Mouse (Mus musculus) forebrain, embryonic 12.5 days (tissue): ENCODE data around the gene Gm9821. TPM values are rescaled to one million over a fixed set of nuclear protein-coding genes. Genes with fewer than 3 reads are reported as not detected.

Experiments
- ATAC-seq: fragments of 200-750 bp; cut with Nextera tagmentation; 2 replicates; pipeline ENCODE4 v1.8.0; 2017; ENCODE audit warnings: moderate TSS enrichment; ENCODE audit not compliant: low FRiP score
- H3K27ac ChIP-seq: fragments of 300-500 bp; sonication (generic); 2 replicates; pipeline ENCODE4 v1.5.1; 2016; ENCODE audit warnings: mild to moderate bottlenecking
- H3K27me3 ChIP-seq: fragments of 300-500 bp; sonication (generic); 2 replicates; pipeline ENCODE4 v1.6.1; 2016; ENCODE audit warnings: mild to moderate bottlenecking
- H3K36me3 ChIP-seq: fragments of 300-500 bp; sonication (generic); replicated peaks from 2 replicates; pipeline ENCODE4 v1.6.1; 2016; ENCODE audit warnings: mild to moderate bottlenecking
- H3K4me1 ChIP-seq: fragments of 300-500 bp; sonication (generic); 2 replicates; pipeline ENCODE4 v1.6.1; 2016
- H3K4me2 ChIP-seq: fragments of 300-500 bp; sonication (generic); 2 replicates; pipeline ENCODE4 v1.6.1; 2016; ENCODE audit warnings: mild to moderate bottlenecking, moderate library complexity
- H3K4me3 ChIP-seq: fragments of 300-500 bp; sonication (generic); replicated peaks from 2 replicates; pipeline ENCODE4 v1.5.1; 2016; ENCODE audit warnings: mild to moderate bottlenecking
- H3K9ac ChIP-seq: fragments of 300-500 bp; sonication (generic); 2 replicates; pipeline ENCODE4 v1.6.1; 2016; ENCODE audit warnings: mild to moderate bottlenecking
- H3K9me3 ChIP-seq: fragments of 300-500 bp; sonication (generic); 2 replicates; pipeline ENCODE4 v1.6.1; 2016
- WGBS: fragments of 180-500 bp; shearing (Covaris S2); methylation state at CpG from one replicate; pipeline ENCODE4 v1.1.7; 2016; 5-methylcytosine and 5-hydroxymethylcytosine counted together
- polyA plus RNA-seq: library from polyadenylated mRNA; unstranded; fragments of >200 nt; fragmentation: Nextera tagmentation; extraction: Ambion mirVana; gene quantifications from 2 replicates; pipeline ENCODE4 v1.2.1, GENCODE M21; 2016

Gm9821 gene
- polyA plus RNA-seq, 1 experiment from 2014 or later = 0.52 TPM

DNA sequence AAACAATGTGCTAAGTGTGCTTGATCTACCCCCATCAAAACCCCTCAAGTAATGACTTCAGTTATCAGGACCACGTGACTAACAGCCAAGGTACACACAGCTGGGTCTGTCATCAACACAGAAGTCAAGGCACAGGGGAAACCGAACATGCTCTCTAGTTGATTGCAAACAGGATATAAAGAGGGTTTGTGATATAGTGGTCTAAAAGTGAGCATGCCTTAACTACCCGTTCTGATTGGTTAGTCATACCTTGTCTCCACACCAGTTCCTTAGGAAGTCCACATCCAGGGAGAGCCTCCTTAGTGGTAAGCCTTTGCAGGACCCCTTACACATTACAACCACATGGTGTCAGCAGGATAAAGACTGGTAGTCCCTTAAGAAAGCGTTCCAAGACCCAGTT is 25.4 kb upstream of the Gm9821 start:
- Histone ChIP-seq H3K27me3 (peaks cover 56% of the 10 kb centered on the region), H3K4me1 (peaks cover 33% of the 10 kb centered on the region), H3K27ac (no peak overlapping the region), H3K36me3 (peaks cover 37% of the 10 kb centered on the region), H3K4me3 (no peak overlapping the region), H3K4me2 (no peak overlapping the region), H3K9ac (no peak overlapping the region), H3K9me3 (no peaks in the 10 kb centered on the region)
- no peak for ATAC-seq
- 77% methylated on average over 4 of the region's 4 CpGs for WGBS

DNA sequence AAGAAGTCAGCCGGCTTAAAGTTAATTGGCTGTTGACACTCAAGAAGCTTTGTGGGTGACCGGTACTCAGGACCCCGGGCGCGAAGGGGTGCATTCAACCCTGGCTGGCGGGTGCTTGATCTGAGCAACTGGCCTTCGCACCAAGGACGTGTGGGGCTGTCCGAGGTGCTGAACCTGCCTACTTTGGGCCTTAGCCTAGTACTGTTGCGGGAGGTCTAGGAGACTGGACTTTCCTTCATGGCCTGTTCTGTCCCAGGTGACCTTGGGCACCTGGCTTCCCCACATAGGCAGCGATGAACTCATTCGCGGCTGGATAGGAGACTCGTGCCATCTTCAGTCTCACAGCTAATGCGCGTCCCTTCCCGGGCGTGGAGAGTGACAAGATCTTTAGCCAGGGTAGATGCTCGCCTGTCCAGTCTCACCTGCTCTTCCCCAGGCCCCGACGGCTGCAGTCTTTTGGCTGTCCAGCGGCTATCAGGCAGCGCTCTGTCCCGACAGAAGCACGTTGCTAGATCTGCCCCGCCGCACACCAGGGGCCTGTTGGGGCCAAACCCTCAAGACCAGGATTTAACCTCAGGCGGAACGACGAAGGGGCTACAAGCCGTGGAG is 24.2 kb upstream of the Gm9821 start:
- H3K4me3 ChIP-seq = peak overlapping the region; percentile 62
- ATAC-seq = no peak; the same call in 1 of the 2 replicates
- peak overlapping the region; percentile 52 for H3K9ac ChIP-seq
- peaks cover 28% of the 10 kb centered on the region for H3K36me3 ChIP-seq
- H3K9me3 ChIP-seq = no peaks in the 10 kb centered on the region
- peaks cover 67% of the 10 kb centered on the region for H3K27me3 ChIP-seq
- H3K4me1 ChIP-seq = peaks cover 33% of the 10 kb centered on the region
- H3K27ac ChIP-seq = no peak overlapping the region
- peak overlapping the region; percentile 91 for H3K4me2 ChIP-seq
- 4% methylated on average over 31 of the region's 31 CpGs for WGBS

DNA sequence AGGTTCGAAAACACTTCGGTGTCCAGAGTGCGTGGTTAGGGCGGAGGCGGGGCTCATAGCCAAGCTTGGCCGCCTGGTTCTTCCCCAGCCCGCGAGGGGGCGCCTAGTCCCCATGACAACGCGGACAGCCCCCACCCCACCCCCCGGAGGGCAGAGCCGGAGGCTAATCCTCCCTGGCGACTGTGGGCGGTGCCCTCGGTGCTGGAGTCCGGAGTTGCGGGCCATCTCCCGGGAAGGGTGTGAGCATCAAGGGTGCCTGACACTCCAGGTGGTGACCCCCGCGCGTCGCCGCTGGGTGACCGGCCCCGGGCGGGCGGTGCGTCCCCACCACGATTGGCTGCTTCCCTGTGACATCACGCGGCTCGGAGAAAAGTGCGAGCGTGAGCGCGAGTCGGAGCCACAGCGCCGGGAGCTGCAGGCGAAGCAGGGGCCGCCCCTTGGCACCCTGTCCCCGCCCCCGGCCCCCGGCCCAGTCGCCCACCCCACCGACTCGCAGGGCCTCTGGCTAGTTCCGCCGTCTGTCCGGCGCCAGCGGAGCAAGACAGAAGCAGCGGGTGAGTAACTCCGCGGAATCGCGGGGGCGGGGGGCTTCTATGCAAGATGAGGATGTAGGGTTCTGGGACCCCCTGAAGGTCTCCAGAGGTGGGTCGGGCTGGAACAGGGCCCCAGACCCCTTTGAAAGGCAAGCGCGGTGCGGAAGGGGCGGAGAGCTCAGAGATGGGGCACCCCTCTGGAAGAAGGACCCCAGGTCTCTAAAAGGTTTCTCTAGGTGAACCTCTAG is 23.5 kb upstream of the Gm9821 start:
- Histone ChIP-seq H3K4me2 (peak overlapping the region; percentile 91), H3K36me3 (peaks cover 21% of the 10 kb centered on the region), H3K9ac (peak overlapping the region; percentile 52), H3K4me3 (peak overlapping the region; percentile 62), H3K27ac (no peak overlapping the region), H3K4me1 (peaks cover 33% of the 10 kb centered on the region), H3K27me3 (peaks cover 71% of the 10 kb centered on the region), H3K9me3 (no peaks in the 10 kb centered on the region)
- ATAC-seq = peak; percentile 75
- WGBS = under 1% methylated on average over 64 of the region's 64 CpGs

DNA sequence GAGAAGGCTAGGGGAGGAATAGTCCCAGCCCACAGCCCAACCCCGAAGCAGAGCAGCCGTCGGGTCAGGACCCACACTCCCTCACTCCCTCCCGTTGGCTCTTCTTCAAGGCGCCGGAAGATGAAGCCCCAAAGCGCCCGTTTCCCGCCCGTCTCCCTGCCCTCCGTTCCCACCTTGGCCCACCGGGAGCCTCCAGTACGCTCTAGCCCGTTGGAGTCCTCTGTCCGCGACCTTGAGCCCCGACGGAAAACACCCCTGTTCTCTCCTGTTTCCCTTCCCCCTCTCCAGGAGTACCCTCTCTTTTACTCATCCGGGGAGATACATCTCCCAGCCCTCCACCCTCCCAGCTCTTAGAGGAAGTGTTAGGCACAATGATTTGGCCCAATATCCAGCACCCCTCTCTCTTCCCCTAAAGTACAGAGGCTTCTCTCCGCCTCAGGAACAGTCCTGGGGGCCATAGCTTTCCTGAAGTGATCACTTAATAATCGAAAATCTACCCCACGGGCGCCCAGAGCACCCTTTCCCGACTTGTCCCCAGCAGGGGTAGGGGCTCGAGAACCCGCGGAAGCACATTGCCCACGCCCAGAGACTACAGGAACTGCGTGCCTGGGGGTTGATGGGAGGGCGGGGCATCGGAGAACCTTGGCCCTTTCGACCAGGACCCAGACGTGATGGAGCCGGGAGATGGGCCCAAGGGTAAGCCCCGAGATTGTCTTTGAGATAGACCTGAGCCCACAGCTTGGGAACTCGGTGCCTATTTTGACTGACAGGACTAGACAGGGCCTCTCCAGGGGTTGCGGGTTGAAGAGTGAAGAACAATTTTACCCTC is 22.7 kb upstream of the Gm9821 start:
- peaks cover 13% of the 10 kb centered on the region for H3K36me3 ChIP-seq
- WGBS = 3% methylated on average over 37 of the region's 37 CpGs
- peak overlapping the region; percentile 91 for H3K4me2 ChIP-seq
- H3K4me1 ChIP-seq = peaks cover 33% of the 10 kb centered on the region
- H3K27me3 ChIP-seq = peaks cover 71% of the 10 kb centered on the region
- ATAC-seq = no peak; the same call in 1 of the 2 replicates
- peak overlapping the region; percentile 52; the same call in 1 of the 2 replicates for H3K9ac ChIP-seq
- H3K4me3 ChIP-seq = peak overlapping the region; percentile 62
- no peaks in the 10 kb centered on the region for H3K9me3 ChIP-seq
- H3K27ac ChIP-seq = no peak overlapping the region

DNA sequence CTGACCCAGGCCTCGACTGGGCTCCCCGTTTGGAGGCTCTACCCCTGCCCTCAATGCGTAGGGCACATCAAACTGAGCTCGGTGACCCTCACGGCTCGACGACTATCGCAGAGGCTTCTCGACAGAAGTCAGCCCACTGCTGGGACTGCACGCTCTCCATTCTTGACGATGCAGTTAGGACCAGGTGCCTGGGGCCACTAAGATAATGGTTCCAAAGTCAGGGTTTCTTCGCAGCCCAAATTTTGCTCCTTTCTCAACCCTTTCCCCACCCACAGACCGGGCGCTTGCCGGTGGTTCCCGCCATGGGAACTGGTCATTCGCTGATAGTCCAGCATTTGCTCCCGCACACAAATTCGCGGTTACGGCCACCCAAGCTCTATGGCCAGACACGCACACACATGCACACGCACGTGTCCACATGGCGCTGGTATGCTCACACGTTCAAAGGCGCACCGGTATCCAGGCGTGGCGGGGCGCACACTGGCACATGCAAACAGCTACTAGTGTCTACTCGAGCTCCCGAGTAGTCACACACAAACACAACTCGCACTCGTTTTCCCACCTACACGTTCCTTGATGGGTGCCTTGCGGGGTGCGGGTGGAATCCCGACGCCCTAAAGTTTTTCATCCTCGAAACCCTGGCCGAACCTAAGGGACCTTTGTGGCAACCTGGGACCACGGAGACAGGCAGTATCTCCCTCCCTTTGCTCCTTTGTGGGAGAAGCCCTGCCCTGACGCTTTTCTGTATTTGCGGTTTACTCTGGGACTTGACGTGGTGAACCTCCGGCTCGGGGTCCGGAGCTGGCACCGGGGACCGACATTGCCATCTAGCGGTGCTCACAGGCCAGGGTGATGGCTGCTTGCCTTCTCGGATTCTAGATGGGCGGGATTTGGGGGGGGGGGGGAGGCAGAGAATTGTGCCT is 21.8 kb upstream of the Gm9821 start:
- no peak overlapping the region for H3K27ac ChIP-seq
- no peak overlapping the region for H3K9ac ChIP-seq
- peaks cover 74% of the 10 kb centered on the region for H3K27me3 ChIP-seq
- 5% methylated on average over 54 of the region's 54 CpGs for WGBS
- H3K4me1 ChIP-seq = peaks cover 40% of the 10 kb centered on the region
- ATAC-seq = no peak
- H3K9me3 ChIP-seq = no peaks in the 10 kb centered on the region
- peaks cover 8% of the 10 kb centered on the region for H3K36me3 ChIP-seq
- H3K4me2 ChIP-seq = peak overlapping the region; percentile 91
- peak overlapping the region; percentile 62 for H3K4me3 ChIP-seq

DNA sequence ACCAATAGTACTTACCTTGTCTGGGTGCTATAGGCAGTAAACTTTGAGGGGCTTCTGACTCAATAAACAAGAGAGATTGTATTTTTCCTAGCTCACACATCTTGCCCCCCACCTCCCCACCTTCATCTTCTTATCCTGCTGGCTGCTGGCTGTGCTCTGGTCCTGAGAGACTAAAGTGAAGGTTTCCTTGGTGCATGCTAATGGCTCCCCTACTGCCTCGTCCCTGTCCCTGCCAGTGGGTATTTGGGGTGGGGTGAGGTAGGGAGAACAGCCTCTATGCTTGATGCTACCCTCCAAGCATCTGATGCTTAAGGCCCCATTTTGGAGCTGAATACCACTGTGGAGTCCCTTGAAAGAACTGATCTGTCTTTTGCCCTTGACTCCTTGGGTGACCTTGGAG is 20.8 kb upstream of the Gm9821 start:
- no peak overlapping the region for H3K4me2 ChIP-seq
- H3K4me3 ChIP-seq = no peak overlapping the region
- H3K4me1 ChIP-seq = peaks cover 47% of the 10 kb centered on the region
- no peak overlapping the region for H3K9ac ChIP-seq
- no peaks in the 10 kb centered on the region for H3K9me3 ChIP-seq
- peaks cover 76% of the 10 kb centered on the region for H3K27me3 ChIP-seq
- ATAC-seq = no peak
- H3K27ac ChIP-seq = no peak overlapping the region
- WGBS = 67% methylated on average over 1 of the region's 1 CpGs
- H3K36me3 ChIP-seq = peaks cover 10% of the 10 kb centered on the region; the same call in 1 of the 2 replicates

DNA sequence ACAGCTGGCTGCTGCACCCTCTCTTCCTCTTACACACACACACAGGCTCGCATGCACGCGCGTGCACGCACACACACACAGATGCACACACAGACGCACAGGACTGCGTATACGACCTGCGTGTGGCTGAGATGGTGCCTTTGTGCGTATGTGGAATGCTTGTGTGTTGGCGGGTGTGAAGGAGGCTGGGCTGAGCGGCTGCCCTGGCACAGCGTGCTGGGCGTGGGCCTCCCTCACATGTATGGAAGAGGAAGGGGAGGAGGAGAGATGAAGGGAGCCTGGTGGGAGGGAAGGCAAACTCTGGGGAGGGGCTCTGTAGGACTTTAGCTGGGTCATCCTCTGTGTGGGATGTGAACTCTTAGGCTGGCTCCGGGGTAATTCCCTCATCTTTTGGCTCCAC is 20.1 kb upstream of the Gm9821 start:
- Histone ChIP-seq H3K36me3 (peaks cover 10% of the 10 kb centered on the region; the same call in 1 of the 2 replicates), H3K9ac (no peak overlapping the region), H3K4me1 (peaks cover 54% of the 10 kb centered on the region), H3K27ac (no peak overlapping the region), H3K9me3 (no peaks in the 10 kb centered on the region), H3K27me3 (peaks cover 69% of the 10 kb centered on the region), H3K4me3 (no peak overlapping the region), H3K4me2 (no peak overlapping the region)
- 88% methylated on average over 15 of the region's 15 CpGs for WGBS
- ATAC-seq = no peak

DNA sequence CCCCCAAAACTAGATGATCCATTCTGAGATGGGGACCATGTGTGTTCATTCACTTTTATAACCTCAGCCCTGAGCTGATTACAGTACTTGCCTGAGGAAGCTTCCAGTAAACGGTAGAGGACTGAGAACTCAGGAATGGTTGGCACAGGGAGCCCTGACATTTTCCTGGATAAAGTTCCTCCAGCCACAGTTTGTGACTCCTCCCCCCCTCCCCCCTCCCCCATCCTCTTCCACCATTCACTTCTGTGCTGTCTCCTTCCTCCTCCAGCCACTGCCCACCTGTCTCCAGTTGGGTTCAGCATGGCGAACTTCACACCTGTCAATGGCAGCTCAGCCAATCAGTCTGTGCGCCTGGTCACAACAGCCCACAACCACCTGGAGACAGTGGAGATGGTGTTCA is 18.6 kb upstream of the Gm9821 start, which contains the start of gene Chrm4:
Gene Chrm4 (plus strand): TSS at position 301 of the 400 bp plus-strand sequence.
- WGBS = 83% methylated on average over 3 of the region's 3 CpGs
- Histone ChIP-seq H3K4me2 (no peak within 1 kb of the TSS), H3K27me3 (peaks cover 54% of the 10 kb centered on the region), H3K9me3 (no peaks in the 10 kb centered on the region), H3K4me3 (no peak within 1 kb of the TSS), H3K9ac (no peak within 1 kb of the TSS), H3K27ac (no peak within 1 kb of the TSS), H3K36me3 (peaks cover 10% of the 10 kb centered on the region; the same call in 1 of the 2 replicates), H3K4me1 (peaks cover 54% of the 10 kb centered on the region)
- no peak for ATAC-seq

DNA sequence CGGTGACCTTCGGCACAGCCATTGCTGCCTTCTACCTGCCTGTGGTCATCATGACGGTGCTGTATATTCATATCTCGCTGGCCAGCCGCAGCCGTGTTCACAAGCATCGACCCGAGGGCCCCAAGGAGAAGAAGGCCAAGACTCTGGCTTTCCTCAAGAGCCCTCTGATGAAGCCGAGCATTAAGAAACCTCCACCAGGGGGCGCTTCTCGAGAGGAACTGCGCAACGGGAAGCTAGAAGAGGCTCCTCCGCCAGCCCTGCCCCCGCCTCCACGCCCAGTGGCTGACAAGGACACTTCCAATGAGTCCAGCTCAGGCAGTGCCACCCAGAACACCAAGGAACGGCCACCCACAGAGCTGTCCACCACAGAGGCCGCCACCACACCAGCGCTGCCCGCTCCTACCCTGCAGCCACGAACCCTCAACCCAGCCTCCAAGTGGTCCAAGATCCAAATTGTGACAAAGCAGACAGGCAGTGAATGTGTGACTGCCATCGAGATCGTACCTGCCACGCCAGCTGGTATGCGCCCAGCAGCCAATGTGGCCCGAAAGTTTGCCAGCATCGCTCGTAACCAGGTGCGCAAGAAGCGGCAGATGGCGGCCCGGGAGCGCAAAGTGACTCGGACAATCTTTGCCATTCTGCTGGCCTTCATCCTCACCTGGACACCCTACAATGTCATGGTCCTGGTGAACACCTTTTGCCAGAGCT is 17.5 kb upstream of the Gm9821 start:
- peaks cover 44% of the 10 kb centered on the region for H3K27me3 ChIP-seq
- H3K9ac ChIP-seq = no peak overlapping the region
- no peak overlapping the region for H3K27ac ChIP-seq
- no peaks in the 10 kb centered on the region for H3K9me3 ChIP-seq
- no peak for ATAC-seq
- 40% methylated on average over 34 of the region's 34 CpGs for WGBS
- H3K4me2 ChIP-seq = no peak overlapping the region
- peaks cover 10% of the 10 kb centered on the region; the same call in 1 of the 2 replicates for H3K36me3 ChIP-seq
- peaks cover 53% of the 10 kb centered on the region for H3K4me1 ChIP-seq
- H3K4me3 ChIP-seq = no peak overlapping the region

DNA sequence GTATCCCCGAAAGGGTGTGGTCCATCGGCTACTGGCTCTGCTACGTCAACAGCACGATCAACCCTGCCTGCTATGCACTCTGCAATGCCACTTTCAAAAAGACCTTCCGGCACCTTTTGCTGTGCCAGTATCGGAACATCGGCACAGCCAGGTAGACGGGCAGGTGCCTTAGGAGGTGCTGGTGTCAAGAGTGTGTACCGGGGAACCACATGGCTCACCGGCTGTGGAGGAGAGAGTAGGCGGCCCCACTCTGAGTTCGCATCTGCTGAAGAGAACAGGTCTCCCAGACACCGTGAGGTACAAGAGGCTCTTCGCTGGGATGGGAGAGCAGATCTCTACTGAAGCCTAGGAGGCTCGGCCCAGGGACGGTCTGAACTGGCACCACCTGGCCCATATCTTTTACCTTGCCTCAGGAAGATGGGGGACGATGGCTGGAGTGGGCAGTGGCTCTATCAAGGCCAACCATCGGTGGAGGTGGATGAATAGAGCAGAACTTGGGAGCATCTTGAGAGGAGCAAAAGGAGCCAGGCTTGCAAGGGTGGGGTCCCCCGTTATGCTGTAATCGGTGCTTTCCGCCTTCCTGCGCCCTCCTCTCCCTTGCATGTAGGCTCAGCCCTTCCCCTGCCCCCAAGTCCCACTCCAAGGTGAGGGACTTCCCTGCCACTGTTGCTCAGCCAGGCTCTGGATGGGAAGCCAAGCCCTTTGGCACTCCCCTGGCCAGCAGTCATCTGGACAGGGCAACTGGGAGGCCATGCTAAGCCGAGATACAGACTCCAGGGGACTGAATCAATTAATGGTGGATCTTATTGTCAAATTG is 16.8 kb upstream of the Gm9821 start:
- no peak for ATAC-seq
- Histone ChIP-seq H3K4me2 (0 out of 2 replicates have a peak overlapping the region, but pooled peaks have one; percentile 8), H3K36me3 (peaks cover 11% of the 10 kb centered on the region; the same call in 1 of the 2 replicates), H3K4me3 (no peak overlapping the region; the same call in 1 of the 2 replicates), H3K27ac (no peak overlapping the region), H3K9ac (no peak overlapping the region), H3K9me3 (no peaks in the 10 kb centered on the region), H3K4me1 (peaks cover 53% of the 10 kb centered on the region), H3K27me3 (peaks cover 36% of the 10 kb centered on the region)
- WGBS = 78% methylated on average over 23 of the region's 23 CpGs
